Mouse (Mus musculus): ENCODE data around the gene Epb42. TPM values are rescaled to one million over a fixed set of nuclear protein-coding genes. Genes with fewer than 3 reads are reported as not detected.

Gene Epb42
- polyA plus RNA-seq, 1 experiment from 2014 or later, result 1.1 TPM

Small RNA genes lying within 50 kb of the gene (microRNA-seq; reads per million reads assigned to microRNA genes)
- not detected for gene Gm44325

Other genes starting within 250 kb of the Epb42 start
- gene Cdan1, start 186.9 kb downstream of the Epb42 start, polyA plus RNA-seq (2014; fragmentation: Nextera tagmentation; extraction: Ambion mirVana), result 7.5 and 7.9 TPM in 2 replicates
- gene Ttbk2, start 186.5 kb downstream of the Epb42 start, polyA plus RNA-seq (2014; fragmentation: Nextera tagmentation; extraction: Ambion mirVana), result 4.1 and 4.4 TPM in 2 replicates
- gene Ubr1, start 66.4 kb downstream of the Epb42 start, polyA plus RNA-seq (2014; fragmentation: Nextera tagmentation; extraction: Ambion mirVana), result 19.7 and 24.4 TPM in 2 replicates
- 2.1 and 3.9 TPM in 2 replicates for gene Tmem62, start 60.1 kb downstream of the Epb42 start, polyA plus RNA-seq (2014; fragmentation: Nextera tagmentation; extraction: Ambion mirVana)
- gene Ccndbp1, start 28.7 kb downstream of the Epb42 start, polyA plus RNA-seq (2014; fragmentation: Nextera tagmentation; extraction: Ambion mirVana), result 43.7 and 46.9 TPM in 2 replicates
- gene Tgm5, start 48.8 kb upstream of the Epb42 start, polyA plus RNA-seq (2014; fragmentation: Nextera tagmentation; extraction: Ambion mirVana), result 0.11 TPM in 1 of 2 replicates, not detected in the other
- gene Tgm7, start 72.7 kb upstream of the Epb42 start, polyA plus RNA-seq (2014; fragmentation: Nextera tagmentation; extraction: Ambion mirVana), result not detected in 2 replicates
- gene Adal, start 103.4 kb upstream of the Epb42 start, polyA plus RNA-seq (2014; fragmentation: Nextera tagmentation; extraction: Ambion mirVana), result 14.7 and 15.6 TPM in 2 replicates
- 16.9 TPM in 2 replicates for gene Lcmt2, start 103.6 kb upstream of the Epb42 start, polyA plus RNA-seq (2014; fragmentation: Nextera tagmentation; extraction: Ambion mirVana)
- 31.5 and 33.5 TPM in 2 replicates for gene Tubgcp4, start 133.6 kb upstream of the Epb42 start, polyA plus RNA-seq (2014; fragmentation: Nextera tagmentation; extraction: Ambion mirVana)
- gene Zscan29, start 134.1 kb upstream of the Epb42 start, polyA plus RNA-seq (2014; fragmentation: Nextera tagmentation; extraction: Ambion mirVana), result 6.2 and 6.4 TPM in 2 replicates
- gene Trp53bp1, start 234.3 kb upstream of the Epb42 start, polyA plus RNA-seq (2014; fragmentation: Nextera tagmentation; extraction: Ambion mirVana), result 44.1 and 47.5 TPM in 2 replicates

All from heart, embryonic 14.5 days (tissue).